Mouse (Mus musculus) heart, adult 8-10 months (tissue): Measurements from ENCODE around the gene Gng3. TPM values are rescaled to one million over a fixed set of nuclear protein-coding genes. Genes with fewer than 3 reads are reported as not detected.

Experiments
- DNase-seq: peaks from one replicate; pipeline ENCODE4 v3.0.0; 2022; ENCODE audit warnings: low spot score
- microRNA-seq: library from miRNA; unstranded; fragments of <30 nt; microRNA quantifications from one replicate; pipeline ENCODE4 v1.2.0, GENCODE M21; 2022
- total RNA-seq, 4 experiments: library from RNA; stranded (reverse); gene quantifications; 2 replicates each; pipeline ENCODE4 v1.2.4; 2022

Gene Gng3
- total RNA-seq, 4 experiments from 2014 or later: 0.22 TPM; not detected in 3

DNA sequence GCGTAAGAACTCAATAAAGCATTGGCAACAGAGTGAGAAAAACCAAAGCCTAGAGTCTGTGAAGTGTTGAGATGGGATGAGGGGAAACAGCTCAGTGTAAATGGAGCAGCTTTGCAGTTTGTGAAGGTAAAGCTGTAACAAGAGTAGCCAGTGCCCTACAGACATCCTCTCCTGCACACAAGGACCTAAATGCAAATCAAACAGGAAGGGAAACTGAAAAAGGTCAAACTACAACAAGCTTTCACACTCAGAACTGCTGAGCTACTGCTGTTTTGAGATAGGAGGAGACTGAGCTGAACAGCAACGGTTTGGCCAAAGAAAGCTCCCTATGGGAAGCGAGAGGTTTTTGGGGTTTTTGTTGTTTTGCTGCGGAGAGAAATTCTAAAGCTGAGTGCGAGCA is 32.2 kb downstream of the Gng3 start:
- DNase-seq: no peak

DNA sequence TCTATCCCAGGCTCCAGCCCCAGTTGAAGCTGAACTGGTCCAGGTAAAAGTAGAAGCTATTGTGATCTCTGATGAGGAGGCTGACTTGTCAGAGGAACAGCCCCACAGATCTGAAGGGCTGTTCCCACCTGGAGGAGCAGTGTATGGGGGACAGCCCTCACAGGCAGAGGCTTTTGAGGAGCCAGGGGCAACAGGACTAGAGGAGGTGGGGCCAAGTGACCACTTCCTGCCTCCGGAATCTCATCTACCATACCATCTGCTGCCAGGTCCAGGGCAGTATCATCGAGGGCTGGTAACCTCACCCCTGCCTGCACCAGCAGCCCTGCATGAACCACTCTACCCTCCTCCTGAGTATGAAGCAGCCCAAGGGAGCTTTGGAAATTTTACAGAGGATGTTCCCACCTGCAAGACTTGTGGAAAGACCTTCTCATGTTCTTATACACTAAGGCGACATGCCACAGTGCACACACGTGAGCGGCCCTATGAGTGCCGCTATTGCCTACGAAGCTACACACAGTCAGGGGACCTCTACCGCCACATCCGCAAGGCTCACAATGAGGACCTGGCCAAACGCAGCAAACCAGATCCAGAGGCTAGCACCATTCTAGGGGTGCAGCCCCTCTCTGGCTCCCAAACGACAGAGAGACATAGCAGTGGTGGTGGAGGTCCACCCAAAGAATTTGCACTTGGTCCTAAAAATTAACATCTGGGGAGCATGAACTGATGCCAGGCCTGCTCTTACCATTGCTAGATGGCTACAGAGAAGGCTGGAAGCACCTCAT is 34.9 kb downstream of the Gng3 start:
- no peak for DNase-seq

DNA sequence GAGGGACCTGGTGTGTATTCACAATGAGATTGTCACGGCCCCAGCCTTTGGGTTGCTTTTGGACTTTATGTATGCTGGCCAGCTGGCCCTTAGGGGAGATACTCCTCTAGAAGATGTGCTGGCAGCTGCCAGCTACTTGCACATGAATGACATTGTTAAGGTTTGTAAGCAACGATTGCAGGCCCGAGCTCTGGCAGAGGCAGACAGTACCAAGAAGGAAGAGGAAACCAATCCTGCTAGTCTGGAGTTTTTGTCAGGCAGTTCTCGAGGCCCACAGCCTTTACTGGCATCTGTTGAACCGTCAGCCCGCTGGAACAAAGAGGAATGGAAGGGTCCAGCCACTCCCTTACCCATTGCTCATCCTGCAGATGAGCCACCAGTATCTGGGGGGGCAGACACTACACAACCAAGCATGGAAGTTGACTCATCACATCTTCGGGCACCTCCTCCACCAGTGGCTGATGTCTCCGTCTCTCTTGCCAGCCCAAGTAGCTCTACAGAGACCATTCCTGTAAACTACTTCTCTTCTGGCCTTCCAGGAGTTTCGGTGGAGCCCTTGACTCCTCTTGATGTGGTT is 35.7 kb downstream of the Gng3 start:
- DNase-seq: no peak

DNA sequence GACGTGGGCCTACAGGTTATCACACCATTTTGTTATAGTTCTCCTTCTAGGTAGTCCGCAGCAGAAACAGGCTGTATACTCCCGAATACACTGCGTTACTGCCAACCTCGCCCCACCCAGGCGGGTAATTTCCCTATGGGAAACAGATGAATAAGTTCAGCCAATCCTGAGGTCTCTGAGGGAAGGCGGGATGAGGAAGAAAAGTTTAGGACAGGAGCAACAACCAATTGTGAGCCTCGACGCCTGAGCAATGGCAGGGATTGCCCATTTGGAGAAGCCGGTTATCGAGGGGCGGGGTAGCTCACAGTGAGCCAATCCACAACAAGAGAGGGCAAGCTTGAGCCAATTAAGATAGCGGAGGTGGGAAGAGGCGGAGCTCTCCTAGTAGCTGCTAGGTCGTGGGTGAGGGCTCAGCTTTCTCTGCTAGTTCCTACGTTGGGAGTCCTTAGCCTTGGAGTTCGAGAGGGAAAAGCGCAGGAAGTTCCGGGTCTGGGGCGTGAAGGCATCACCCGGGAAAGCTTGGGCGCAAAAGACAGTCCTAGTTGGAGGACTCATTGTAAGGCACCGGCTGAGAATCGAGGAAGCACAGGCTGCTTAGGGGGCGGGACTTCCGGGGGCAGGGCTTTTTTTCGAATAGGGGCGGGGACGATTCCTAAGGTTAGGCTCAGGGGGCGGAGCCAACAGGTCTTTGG is 36.7 kb downstream of the Gng3 start, which contains the start of gene Zbtb3:
Zbtb3 (plus strand) TSS at position 426 of the 692 bp plus-strand sequence.
- peak; percentile 98 for DNase-seq

DNA sequence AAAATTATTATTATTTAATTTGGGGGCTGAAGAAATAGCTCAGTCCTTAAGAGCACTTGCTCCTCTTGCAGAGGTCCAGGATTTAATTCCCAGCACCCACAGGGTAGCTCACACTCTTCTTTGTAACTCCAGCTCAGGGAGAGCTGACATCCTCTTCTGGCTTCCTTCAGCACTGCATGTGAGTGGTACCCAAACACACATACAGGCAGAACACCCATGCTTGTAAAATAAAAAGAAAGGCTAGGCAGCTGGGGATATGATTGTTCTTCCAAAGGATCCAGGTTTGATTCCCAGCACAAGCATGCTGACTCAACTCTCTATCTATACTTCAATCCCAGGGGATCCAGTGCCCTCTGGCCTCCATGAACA is 40.1 kb downstream of the Gng3 start:
- no peak for DNase-seq

DNA sequence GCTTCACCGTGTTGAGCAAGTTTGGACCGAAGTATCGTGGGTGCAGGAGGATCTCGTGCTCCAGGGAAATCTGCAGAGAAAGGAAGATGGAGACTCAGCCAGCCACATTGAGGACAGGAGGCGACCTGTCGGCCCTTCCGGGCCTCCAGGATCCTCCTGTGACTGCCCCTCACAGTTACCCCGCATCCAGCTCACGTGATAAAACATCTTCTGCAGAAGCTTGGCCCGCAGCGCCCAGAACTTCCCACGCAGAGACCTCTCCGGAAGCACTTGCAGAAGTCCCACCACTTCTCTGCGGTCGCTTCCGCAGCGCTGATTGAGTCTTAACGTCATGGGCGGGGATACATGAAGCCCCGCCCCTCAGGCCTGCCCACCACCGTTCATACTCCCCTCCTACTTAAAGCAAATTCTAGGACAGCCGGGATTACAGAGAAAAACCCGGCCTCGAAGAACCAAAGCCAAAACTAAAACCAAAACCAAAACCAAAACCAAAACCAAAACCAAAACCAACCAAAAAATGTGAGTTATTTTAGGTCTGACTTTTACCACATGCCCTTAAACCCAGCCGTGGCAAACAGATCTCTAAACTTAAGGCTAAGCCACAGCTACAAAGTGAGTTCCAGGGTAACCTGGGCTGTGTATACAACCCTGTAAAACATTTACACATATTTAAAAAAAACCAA is 40.6 kb downstream of the Gng3 start, which contains the start of gene Polr2g:
Polr2g (minus strand) TSS at position 314 of the 683 bp plus-strand sequence.
- DNase-seq: peak; percentile 91

DNA sequence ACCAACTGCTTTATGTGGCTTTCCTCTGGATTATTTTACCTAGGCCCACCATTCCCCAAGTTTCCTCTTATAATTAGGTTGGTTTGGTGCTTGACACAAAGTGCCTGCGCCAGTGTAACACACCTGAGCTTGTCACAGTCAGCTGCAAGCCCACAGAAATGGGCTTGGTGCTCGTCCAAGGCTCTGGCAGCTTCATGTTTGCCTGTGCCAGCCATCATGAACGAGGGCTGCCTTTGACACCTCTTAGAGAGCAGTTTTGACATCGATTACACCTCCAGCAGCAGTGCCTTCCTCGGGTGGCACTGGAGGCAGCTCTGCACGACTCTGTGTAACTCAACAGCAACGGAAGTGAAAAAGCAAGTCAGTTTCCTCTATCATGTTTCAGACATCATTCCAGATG is 48.8 kb downstream of the Gng3 start:
- DNase-seq: no peak

DNA sequence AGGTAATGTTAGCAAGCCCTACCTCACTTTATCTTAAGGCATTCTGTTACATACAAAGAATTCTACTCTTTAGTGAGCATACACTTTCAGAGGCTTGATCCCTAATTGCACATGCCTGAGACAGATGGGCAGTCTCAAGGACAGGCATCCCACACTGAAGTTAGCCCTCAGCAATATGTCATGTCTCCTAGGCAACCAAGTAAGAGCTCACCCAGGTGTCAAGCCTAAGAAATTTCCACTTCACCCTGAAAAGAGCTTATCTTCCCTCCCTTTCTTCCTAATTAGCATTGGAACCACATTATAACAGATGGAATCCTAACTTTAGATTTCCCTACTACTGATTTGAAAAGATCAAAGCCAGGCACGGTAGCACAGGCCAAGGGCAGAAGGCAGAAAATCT is 49.8 kb downstream of the Gng3 start:
- DNase-seq: no peak

DNA sequence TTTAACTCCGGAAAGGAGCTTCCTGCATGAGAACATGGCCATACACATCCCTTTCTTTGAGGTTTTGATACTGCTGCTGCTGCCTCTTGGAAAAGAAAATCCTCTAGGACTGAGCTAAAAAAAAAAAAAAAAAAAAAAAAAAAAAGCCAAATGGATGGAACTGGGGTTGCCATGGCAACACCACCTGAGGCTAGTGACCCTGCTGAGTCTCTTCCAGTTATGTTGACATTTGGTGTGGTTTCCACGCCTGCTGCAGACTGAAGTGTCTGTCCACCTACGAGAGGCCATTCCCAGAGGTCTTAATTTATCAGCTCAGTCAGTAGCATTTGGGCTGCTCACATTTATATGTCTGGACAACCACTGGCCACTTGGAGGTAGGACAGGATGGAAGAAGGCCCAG is 50.5 kb downstream of the Gng3 start:
- DNase-seq: no peak

Small RNAs within 50 kb of the gene (microRNA-seq; reads per million reads assigned to microRNA genes)
- gene Mir5136: not detected

Other genes starting within 250 kb of the Gng3 start
- under 1 TPM in 1 of 4 experiments, not detected in 3; 0.25 TPM for gene Slc22a8, start 247.9 kb downstream of the Gng3 start, total RNA-seq
- gene Slc22a6, start 221.2 kb downstream of the Gng3 start, total RNA-seq: not detected
- under 1 TPM in 2 of 4 experiments, not detected in 2; 0.09 TPM for gene Chrm1, start 175.4 kb downstream of the Gng3 start, total RNA-seq
- 10 to 100 TPM; 39.5 to 43.6 (median 41.9) TPM for gene Slc3a2, start 115.8 kb downstream of the Gng3 start, total RNA-seq
- 10 to 100 TPM; 16.1 to 19.6 (median 17.5) TPM for gene Wdr74, start 103.4 kb downstream of the Gng3 start, total RNA-seq
- gene 1700092M07Rik, start 98.5 kb downstream of the Gng3 start, total RNA-seq: not detected
- gene Stx5a, start 97.8 kb downstream of the Gng3 start, total RNA-seq: 10 to 100 TPM; 20.9 to 27.3 (median 25.4) TPM
- 10 to 100 TPM; 30.3 to 42.0 (median 33.7) TPM for gene Nxf1, start 82.1 kb downstream of the Gng3 start, total RNA-seq
- 100 to 1,000 TPM; 111 to 137 (median 125) TPM for gene Tmem223, start 68.2 kb downstream of the Gng3 start, total RNA-seq
- gene Tmem179b, start 64.7 kb downstream of the Gng3 start, total RNA-seq: 10 to 100 TPM; 18.2 to 21.5 (median 19.5) TPM
- 1 to 10 TPM; 5.4 to 9.0 (median 7.7) TPM for gene Taf6l, start 52.8 kb downstream of the Gng3 start, total RNA-seq
- 10 to 100 TPM; 52.1 to 60.7 (median 55.4) TPM for gene Polr2g, start 40.6 kb downstream of the Gng3 start, total RNA-seq
- gene Zbtb3, start 36.6 kb downstream of the Gng3 start, total RNA-seq: 1 to 10 TPM; 1.2 to 2.5 (median 1.5) TPM
- gene Ttc9c, start 19.9 kb downstream of the Gng3 start, total RNA-seq: 10 to 100 TPM; 13.7 to 16.4 (median 14.9) TPM
- 10 to 100 TPM; 46.0 to 48.9 (median 46.9) TPM for gene Hnrnpul2, start 19.2 kb downstream of the Gng3 start, total RNA-seq
- gene AC129217.1, start 9.4 kb downstream of the Gng3 start, total RNA-seq: under 1 TPM in 1 of 4 experiments, not detected in 3; 0.53 TPM
- 10 to 100 TPM; 21.2 to 28.1 (median 24.2) TPM for gene Bscl2, start 1.7 kb downstream of the Gng3 start, total RNA-seq
- 1 to 10 TPM; 3.4 to 4.7 (median 3.9) TPM for gene Lrrn4cl, start 11.6 kb upstream of the Gng3 start, total RNA-seq
- 100 to 1,000 TPM; 122 to 127 (median 125) TPM for gene Ubxn1, start 32.3 kb upstream of the Gng3 start, total RNA-seq
- gene Uqcc3, start 41.7 kb upstream of the Gng3 start, total RNA-seq: 10 to 100 TPM; 47.8 to 65.1 (median 52.0) TPM
- 1 to 10 TPM; 1.8 to 6.1 (median 4.4) TPM for gene Lbhd1, start 44.5 kb upstream of the Gng3 start, total RNA-seq
- not detected for gene Gm49403, start 44.7 kb upstream of the Gng3 start, total RNA-seq
- 10 to 100 TPM; 11.8 to 29.9 (median 21.1) TPM for gene 1810009A15Rik, start 49.7 kb upstream of the Gng3 start, total RNA-seq
- gene Gm49416, start 49.7 kb upstream of the Gng3 start, total RNA-seq: 1 to 10 TPM; 3.6 to 5.3 (median 4.6) TPM
- 10 to 100 TPM; 11.0 to 12.0 (median 11.2) TPM for gene Ints5, start 53.8 kb upstream of the Gng3 start, total RNA-seq
- 10 to 100 TPM; 45.5 to 49.6 (median 47.2) TPM for gene Ganab, start 58.9 kb upstream of the Gng3 start, total RNA-seq
- gene B3gat3, start 81.2 kb upstream of the Gng3 start, total RNA-seq: 10 to 100 TPM; 39.3 to 41.5 (median 40.6) TPM
- 10 to 100 TPM; 22.0 to 37.5 (median 28.1) TPM for gene Rom1, start 90.2 kb upstream of the Gng3 start, total RNA-seq
- gene Eml3, start 90.4 kb upstream of the Gng3 start, total RNA-seq: 1 to 10 TPM; 7.2 to 9.1 (median 7.5) TPM
- gene Mta2, start 102.7 kb upstream of the Gng3 start, total RNA-seq: 10 to 100 TPM; 28.2 to 33.7 (median 30.4) TPM
- 10 to 100 TPM in 1 of 4 experiments, 1 to 10 TPM in 3; 8.1 to 10.3 (median 8.6) TPM for gene Tut1, start 114.7 kb upstream of the Gng3 start, total RNA-seq
- 100 to 1,000 TPM; 209 to 232 (median 227) TPM for gene Eef1g, start 127.8 kb upstream of the Gng3 start, total RNA-seq
- 100 to 1,000 TPM; 332 to 446 (median 375) TPM for gene Ahnak, start 150.1 kb upstream of the Gng3 start, total RNA-seq
- 10 to 100 TPM in 1 of 4 experiments, not detected in 3; 44.8 TPM for gene Scgb1a1, start 248.8 kb upstream of the Gng3 start, total RNA-seq